Mouse (Mus musculus) forebrain, embryonic 14.5 days (tissue): ENCODE measurements around the gene Lcn5. TPM values are rescaled to one million over a fixed set of nuclear protein-coding genes. Genes with fewer than 3 reads are reported as not detected.
A peak's percentile ranks its signal among the peaks of the same experiment; 100 is the strongest.

Experiments used
- ATAC-seq: fragments of 200-750 bp; cut with Nextera tagmentation; 2 replicates; pipeline ENCODE4 v1.8.0; 2017; ENCODE audit warnings: mild to moderate bottlenecking, moderate library complexity
- DNase-seq: peaks from one replicate; pipeline ENCODE4 v3.0.0-alpha.2; 2015; ENCODE audit warnings: low spot score
- H3K27ac ChIP-seq: fragments of 300-500 bp; sonication (generic); 2 replicates; pipeline ENCODE4 v1.5.1; 2014; ENCODE audit warnings: low read depth, mild to moderate bottlenecking, control low read depth, low read length, moderate library complexity
- H3K27me3 ChIP-seq: fragments of 300-500 bp; sonication (generic); replicated peaks from 2 replicates; pipeline ENCODE4 v1.6.1; 2014; ENCODE audit warnings: low read length, control low read depth, mixed read lengths; ENCODE audit not compliant: control insufficient read depth, insufficient read depth
- H3K36me3 ChIP-seq: fragments of 300-500 bp; sonication (generic); 2 replicates; pipeline ENCODE4 v1.6.1; 2014; ENCODE audit warnings: low read length, control low read depth; ENCODE audit not compliant: control insufficient read depth, insufficient read depth
- H3K4me1 ChIP-seq: fragments of 300-500 bp; sonication (generic); 2 replicates; pipeline ENCODE4 v1.6.1; 2014; ENCODE audit warnings: antibody characterized with exemption, low read length, control low read depth; ENCODE audit not compliant: control insufficient read depth, insufficient read depth
- H3K4me2 ChIP-seq: fragments of 300-500 bp; sonication (generic); 2 replicates; pipeline ENCODE4 v1.6.1; 2014; ENCODE audit warnings: mild to moderate bottlenecking, control low read depth, low read length
- H3K4me3 ChIP-seq: fragments of 300-500 bp; sonication (generic); 2 replicates; pipeline ENCODE4 v1.5.1; 2014; ENCODE audit warnings: low read depth, low read length, control low read depth
- H3K9ac ChIP-seq: fragments of 300-500 bp; sonication (generic); 2 replicates; pipeline ENCODE4 v1.6.1; 2014; ENCODE audit warnings: mild to moderate bottlenecking, low read length, control low read depth, moderate library complexity
- H3K9me3 ChIP-seq: fragments of 300-500 bp; sonication (generic); replicated peaks from 2 replicates; pipeline ENCODE4 v1.6.1; 2016; ENCODE audit warnings: low read length, control low read depth, mixed read lengths; ENCODE audit not compliant: control insufficient read depth
- whole genome bisulfite sequencing: fragments of 180-500 bp; shearing (Covaris S2); extraction: QIAGEN DNeasy Blood & Tissue Kit; methylation state at CpG from one replicate; pipeline ENCODE4 v1.1.7; 2014; 5-methylcytosine and 5-hydroxymethylcytosine counted together
- polyA plus RNA-seq: library from polyadenylated mRNA; unstranded; fragments of >200 nt; fragmentation: Nextera tagmentation; extraction: Ambion mirVana; gene quantifications from 2 replicates; pipeline ENCODE4 v1.2.1, GENCODE M21; 2014

Gene Lcn5
- polyA plus RNA-seq, 1 experiment from 2014 or later = not detected

GRCm38 (mm10) chr2:25661245-25661970 is 3.7 kb downstream of the Lcn5 start:
- no peaks in the 10 kb centered on the region for H3K27me3 ChIP-seq
- no peak for DNase-seq
- no peak overlapping the region for H3K4me2 ChIP-seq
- WGBS = 84% methylated on average over 6 of the region's 6 CpGs
- H3K36me3 ChIP-seq = no peaks in the 10 kb centered on the region
- no peaks in the 10 kb centered on the region for H3K9me3 ChIP-seq
- H3K27ac ChIP-seq = no peak overlapping the region
- no peak for ATAC-seq
- H3K9ac ChIP-seq = no peak overlapping the region
- no peak overlapping the region for H3K4me3 ChIP-seq
- H3K4me1 ChIP-seq = no peaks in the 10 kb centered on the region

- 63% methylated on average over 1 of the region's 1 CpGs for WGBS
- H3K27ac ChIP-seq = no peak overlapping the region
- no peaks in the 10 kb centered on the region for H3K4me1 ChIP-seq
- H3K4me2 ChIP-seq = no peak overlapping the region
- DNase-seq = peak; percentile 27
- no peaks in the 10 kb centered on the region for H3K9me3 ChIP-seq
- H3K27me3 ChIP-seq = no peaks in the 10 kb centered on the region
- ATAC-seq = no peak
- H3K36me3 ChIP-seq = no peaks in the 10 kb centered on the region
- no peak overlapping the region for H3K9ac ChIP-seq
- no peak overlapping the region for H3K4me3 ChIP-seq
These were observed 5.8 kb downstream of the Lcn5 start for GRCm38 (mm10) chr2:25663511-25663910.

- DNase-seq (no peak), ATAC-seq (no peak)
- H3K4me1 ChIP-seq = no peaks in the 10 kb centered on the region
- H3K27ac ChIP-seq = no peak overlapping the region
- H3K36me3 ChIP-seq = no peaks in the 10 kb centered on the region
- no peak overlapping the region for H3K4me3 ChIP-seq
- WGBS = 89% methylated on average over 5 of the region's 5 CpGs
- H3K27me3 ChIP-seq = no peaks in the 10 kb centered on the region
- no peak overlapping the region for H3K4me2 ChIP-seq
- no peaks in the 10 kb centered on the region for H3K9me3 ChIP-seq
- H3K9ac ChIP-seq = no peak overlapping the region
These were observed 6.4 kb downstream of the Lcn5 start for GRCm38 (mm10) chr2:25664125-25664524.

GRCm38 (mm10) chr2:25666516-25666915 is 8.8 kb downstream of the Lcn5 start:
- Histone ChIP-seq H3K4me3 (no peak overlapping the region), H3K9ac (no peak overlapping the region), H3K4me2 (no peak overlapping the region), H3K27ac (no peak overlapping the region), H3K36me3 (no peaks in the 10 kb centered on the region), H3K9me3 (no peaks in the 10 kb centered on the region), H3K4me1 (no peaks in the 10 kb centered on the region), H3K27me3 (no peaks in the 10 kb centered on the region)
- ATAC-seq (no peak), DNase-seq (no peak)
- WGBS = 77% methylated on average over 1 of the region's 1 CpGs

- no peaks in the 10 kb centered on the region for H3K4me1 ChIP-seq
- no peaks in the 10 kb centered on the region for H3K9me3 ChIP-seq
- H3K36me3 ChIP-seq = no peaks in the 10 kb centered on the region
- H3K27ac ChIP-seq = no peak within 1 kb of the TSS
- ATAC-seq (no peak), DNase-seq (no peak)
- no peak within 1 kb of the TSS for H3K9ac ChIP-seq
- H3K4me3 ChIP-seq = no peak within 1 kb of the TSS
- H3K4me2 ChIP-seq = no peak within 1 kb of the TSS
- WGBS = 86% methylated on average over 3 of the region's 3 CpGs
- H3K27me3 ChIP-seq = no peaks in the 10 kb centered on the region
These were observed 18.7 kb downstream of the Lcn5 start, which contains the start of gene Lcn6 for GRCm38 (mm10) chr2:25676486-25676885. Lcn6 (plus strand) TSS chr2:25676786.

GRCm38 (mm10) chr2:25679559-25679958 is 21.8 kb downstream of the Lcn5 start:
- no peak for DNase-seq
- WGBS = 82% methylated on average over 6 of the region's 6 CpGs

GRCm38 (mm10) chr2:25682426-25682825 is 24.7 kb downstream of the Lcn5 start, which contains the start of gene Lcn10:
Lcn10 (plus strand) TSS chr2:25682726.
- 65% methylated on average over 2 of the region's 2 CpGs for WGBS
- DNase-seq = no peak
- no peak for ATAC-seq
- no peak within 1 kb of the TSS for H3K4me2 ChIP-seq
- no peak within 1 kb of the TSS for H3K27ac ChIP-seq
- no peaks in the 10 kb centered on the region for H3K4me1 ChIP-seq
- H3K36me3 ChIP-seq = no peaks in the 10 kb centered on the region
- H3K27me3 ChIP-seq = no peaks in the 10 kb centered on the region
- H3K4me3 ChIP-seq = no peak within 1 kb of the TSS
- H3K9ac ChIP-seq = no peak within 1 kb of the TSS
- no peaks in the 10 kb centered on the region for H3K9me3 ChIP-seq

More at GRCm38 (mm10) chr2:25679559-25679958, 21.8 kb downstream of the Lcn5 start:
- no peak overlapping the region for H3K4me3 ChIP-seq
- H3K4me2 ChIP-seq = no peak overlapping the region
- H3K4me1 ChIP-seq = no peaks in the 10 kb centered on the region
- H3K27ac ChIP-seq = no peak overlapping the region
- H3K9ac ChIP-seq = no peak overlapping the region
- no peaks in the 10 kb centered on the region for H3K9me3 ChIP-seq
- H3K36me3 ChIP-seq = no peaks in the 10 kb centered on the region
- ATAC-seq = no peak
- H3K27me3 ChIP-seq = no peaks in the 10 kb centered on the region

- H3K36me3 ChIP-seq = no peaks in the 10 kb centered on the region
- H3K4me3 ChIP-seq = no peak overlapping the region
- H3K27ac ChIP-seq = no peak overlapping the region
- DNase-seq (no peak), ATAC-seq (no peak)
- H3K9me3 ChIP-seq = no peaks in the 10 kb centered on the region
- no peaks in the 10 kb centered on the region for H3K27me3 ChIP-seq
- no peak overlapping the region for H3K4me2 ChIP-seq
- WGBS = 69% methylated on average over 4 of the region's 4 CpGs
- no peaks in the 10 kb centered on the region for H3K4me1 ChIP-seq
- no peak overlapping the region for H3K9ac ChIP-seq
These were observed 29.2 kb downstream of the Lcn5 start for GRCm38 (mm10) chr2:25686941-25687340.

GRCm38 (mm10) chr2:25694605-25695004 is 36.9 kb downstream of the Lcn5 start:
- ATAC-seq = no peak
- no peak overlapping the region for H3K9ac ChIP-seq
- no peak overlapping the region for H3K4me3 ChIP-seq

More at GRCm38 (mm10) chr2:25694605-25695004, 36.9 kb downstream of the Lcn5 start:
- Histone ChIP-seq H3K27ac (no peak overlapping the region), H3K9me3 (no peaks in the 10 kb centered on the region), H3K4me2 (no peak overlapping the region), H3K36me3 (no peaks in the 10 kb centered on the region), H3K27me3 (0 out of 2 replicates have a peak, but pooled peaks cover 3% of the 10 kb centered on the region), H3K4me1 (no peaks in the 10 kb centered on the region)
- peak; percentile 70 for DNase-seq
